Mouse (Mus musculus) bone marrow macrophage, adult 2 months (primary cell): ENCODE data around the gene Lpgat1. TPM values are rescaled to one million over a fixed set of nuclear protein-coding genes. Genes with fewer than 3 reads are reported as not detected.

Experiments used
- H3K27ac ChIP-seq: 2 replicates; pipeline ENCODE4 v1.5.1; 2012; ENCODE audit warnings: low read depth, low read length; ENCODE audit not compliant: insufficient read depth
- H3K4me1 ChIP-seq: 2 replicates; pipeline ENCODE4 v1.6.1; 2012; ENCODE audit warnings: low read length; ENCODE audit not compliant: control insufficient read depth, insufficient read depth
- H3K4me3 ChIP-seq: 2 replicates; pipeline ENCODE4 v1.5.1; 2012; ENCODE audit warnings: mild to moderate bottlenecking, low read length, moderate library complexity; ENCODE audit not compliant: insufficient read depth
- CTCF ChIP-seq: IDR thresholded peaks from 2 replicates; pipeline ENCODE4 v1.5.1; 2012; ENCODE audit warnings: low read depth, mild to moderate bottlenecking, low read length, moderate library complexity
- POLR2A ChIP-seq: IDR thresholded peaks from 2 replicates; pipeline ENCODE4 v1.6.1; 2012; ENCODE audit warnings: mild to moderate bottlenecking, low read depth, low read length, borderline replicate concordance
- polyA plus RNA-seq: library from polyadenylated mRNA; stranded (reverse); fragments of >200 nt; gene quantifications from 2 replicates; pipeline ENCODE4 v1.2.4, GENCODE M21; 2012; ENCODE audit not compliant: missing spikeins, insufficient read depth, insufficient read length

The Lpgat1 gene
- polyA plus RNA-seq, 1 experiment = 24.6 TPM

DNA sequence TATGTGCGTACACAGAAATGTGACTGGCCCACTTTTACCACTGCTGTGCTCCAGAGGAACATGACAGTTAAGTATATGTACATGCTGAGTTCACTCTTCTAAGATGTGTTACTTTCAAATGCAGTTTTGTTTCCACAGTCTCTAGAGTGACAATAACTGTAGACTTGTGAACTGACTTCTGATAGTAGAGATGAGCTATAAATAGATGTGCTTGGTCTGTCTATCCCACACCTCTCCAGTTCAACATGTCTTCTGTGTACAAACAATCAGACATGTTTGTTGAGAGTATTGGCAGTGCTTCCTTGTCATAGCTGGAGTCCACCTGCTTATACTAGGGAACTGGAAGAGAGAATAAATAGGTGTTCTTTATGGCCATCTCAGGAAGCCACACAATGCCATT, 62.8 kb downstream of the Lpgat1 start:
- H3K4me3 ChIP-seq = no peak overlapping the region
- no peak overlapping the region for H3K27ac ChIP-seq
- H3K4me1 ChIP-seq = no peaks in the 10 kb centered on the region
- no peak for TF ChIP-seq CTCF
- TF ChIP-seq POLR2A = no peak

DNA sequence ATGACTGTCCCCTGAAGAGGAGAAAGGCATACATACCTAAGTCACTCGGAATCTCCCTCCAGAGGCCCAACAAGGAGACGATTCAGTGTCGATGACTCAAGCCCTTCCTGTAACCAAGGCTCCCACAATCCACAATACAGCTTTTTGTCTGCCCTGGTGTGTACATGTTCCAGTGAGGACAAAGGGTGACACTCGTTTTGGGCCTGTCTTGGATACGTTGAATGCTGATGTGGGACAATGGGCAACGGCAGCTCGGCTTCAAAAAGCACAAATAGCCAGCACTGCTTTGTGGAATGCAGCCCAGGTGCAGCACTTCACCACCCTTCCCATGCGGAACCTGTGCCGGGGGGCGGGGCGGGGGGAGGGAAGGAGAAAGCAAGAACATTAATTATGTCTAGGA, 67.5 kb downstream of the Lpgat1 start:
- TF ChIP-seq CTCF (no peak), POLR2A (no peak)

DNA sequence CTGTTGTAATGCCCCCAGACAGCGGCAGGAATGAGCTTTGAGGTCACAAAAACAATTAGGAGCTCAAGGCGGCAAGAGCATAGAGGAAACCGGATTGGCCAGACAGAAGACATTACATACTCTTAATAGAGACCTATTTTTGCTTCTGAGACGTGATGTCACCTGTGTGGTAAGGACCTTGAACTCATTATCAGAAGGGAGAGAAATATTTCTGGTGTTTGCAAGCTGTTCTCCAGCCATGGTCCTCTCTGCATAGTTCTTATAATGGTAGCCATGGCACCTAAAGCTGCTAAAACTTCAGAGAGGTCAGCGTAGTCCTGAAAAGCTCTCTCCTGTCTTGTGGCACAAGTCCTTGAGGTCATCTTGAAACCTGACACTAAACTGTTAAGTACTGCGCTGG, 68.6 kb downstream of the Lpgat1 start:
- H3K4me1 ChIP-seq = no peaks in the 10 kb centered on the region
- TF ChIP-seq POLR2A = no peak
- no peak for TF ChIP-seq CTCF
- H3K27ac ChIP-seq = no peak overlapping the region
- no peak overlapping the region for H3K4me3 ChIP-seq

More for the DNA sequence above, 67.5 kb downstream of the Lpgat1 start:
- Histone ChIP-seq H3K27ac (no peak overlapping the region), H3K4me1 (no peaks in the 10 kb centered on the region), H3K4me3 (no peak overlapping the region)

DNA sequence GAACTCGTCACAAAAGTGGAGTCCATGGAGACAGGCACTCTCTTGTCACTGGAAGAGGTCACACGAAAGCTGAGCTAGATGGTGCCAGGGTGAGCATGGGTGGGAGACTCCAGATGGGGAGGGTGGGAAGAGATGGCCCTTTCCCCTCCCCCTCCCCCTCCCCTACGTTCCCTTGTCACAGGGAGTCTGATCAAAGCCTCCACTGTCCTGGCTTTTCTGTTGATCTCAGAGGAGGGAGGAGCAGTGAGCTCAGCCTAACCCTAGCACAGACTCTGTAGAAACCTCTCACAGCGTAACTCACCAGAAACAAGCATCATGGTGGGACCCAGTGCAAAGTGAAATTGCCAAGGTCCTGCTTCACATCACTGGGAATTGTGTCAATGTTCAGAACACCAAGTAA, 69.7 kb downstream of the Lpgat1 start:
- TF ChIP-seq POLR2A (no peak), CTCF (no peak)
- H3K4me3 ChIP-seq = no peak overlapping the region
- H3K4me1 ChIP-seq = no peaks in the 10 kb centered on the region
- no peak overlapping the region for H3K27ac ChIP-seq

DNA sequence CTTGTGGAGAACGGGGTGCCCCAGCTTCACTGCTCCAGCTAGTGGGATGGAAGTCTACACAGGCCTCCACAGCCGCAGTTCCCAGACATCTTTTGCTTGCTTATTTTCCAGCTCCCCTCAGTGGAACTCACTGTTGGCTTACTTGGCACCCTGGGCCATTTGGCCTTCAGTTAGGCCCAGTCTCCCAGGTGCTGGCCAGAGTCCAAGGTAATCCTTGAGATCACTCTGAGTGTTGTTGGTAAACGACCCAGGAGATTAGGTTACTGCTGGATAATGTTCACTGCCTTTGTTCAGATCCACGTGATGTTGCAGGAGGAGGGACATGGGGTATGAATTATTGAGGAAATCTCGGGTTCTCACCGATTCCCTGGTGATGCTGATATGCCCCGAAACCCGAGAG, 75.4 kb downstream of the Lpgat1 start:
- H3K27ac ChIP-seq = no peak overlapping the region
- TF ChIP-seq POLR2A (no peak), CTCF (no peak)
- H3K4me1 ChIP-seq = peaks cover 4% of the 10 kb centered on the region; the same call in 1 of the 2 replicates
- no peak overlapping the region for H3K4me3 ChIP-seq

DNA sequence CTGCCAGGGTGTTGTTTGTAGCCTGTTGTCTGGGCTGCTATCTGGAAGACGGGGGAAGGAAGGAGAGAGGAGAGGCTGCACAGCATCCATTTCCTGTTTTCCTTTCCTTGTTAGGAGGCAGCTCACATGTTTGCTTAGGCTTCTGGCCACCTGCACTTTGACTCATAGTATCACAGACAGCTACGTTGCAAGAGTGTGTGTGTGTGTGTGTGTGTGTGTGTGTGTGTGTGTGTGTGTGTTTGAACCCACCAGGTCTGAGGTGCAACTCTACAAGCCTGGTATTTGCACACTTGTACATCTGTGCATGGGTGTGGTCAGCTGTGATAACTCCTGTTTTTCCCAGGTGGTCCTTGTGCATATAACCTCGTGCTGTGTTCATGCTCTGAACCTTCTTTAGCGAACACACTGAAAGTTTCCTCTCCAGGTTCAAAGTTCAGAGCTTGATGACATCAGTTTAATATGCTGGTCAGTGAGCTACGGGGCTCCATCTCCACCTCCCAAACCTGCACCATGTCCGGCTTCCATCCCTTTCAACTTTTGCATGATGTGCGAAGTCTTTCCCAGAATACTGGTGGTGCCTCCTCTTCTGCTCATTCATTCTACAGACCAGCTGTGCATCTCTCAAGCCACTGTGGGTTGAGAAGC, 76.4 kb downstream of the Lpgat1 start:
- no peak overlapping the region for H3K27ac ChIP-seq
- TF ChIP-seq CTCF = no peak
- no peak for TF ChIP-seq POLR2A
- H3K4me3 ChIP-seq = no peak overlapping the region
- H3K4me1 ChIP-seq = peaks cover 4% of the 10 kb centered on the region; the same call in 1 of the 2 replicates

DNA sequence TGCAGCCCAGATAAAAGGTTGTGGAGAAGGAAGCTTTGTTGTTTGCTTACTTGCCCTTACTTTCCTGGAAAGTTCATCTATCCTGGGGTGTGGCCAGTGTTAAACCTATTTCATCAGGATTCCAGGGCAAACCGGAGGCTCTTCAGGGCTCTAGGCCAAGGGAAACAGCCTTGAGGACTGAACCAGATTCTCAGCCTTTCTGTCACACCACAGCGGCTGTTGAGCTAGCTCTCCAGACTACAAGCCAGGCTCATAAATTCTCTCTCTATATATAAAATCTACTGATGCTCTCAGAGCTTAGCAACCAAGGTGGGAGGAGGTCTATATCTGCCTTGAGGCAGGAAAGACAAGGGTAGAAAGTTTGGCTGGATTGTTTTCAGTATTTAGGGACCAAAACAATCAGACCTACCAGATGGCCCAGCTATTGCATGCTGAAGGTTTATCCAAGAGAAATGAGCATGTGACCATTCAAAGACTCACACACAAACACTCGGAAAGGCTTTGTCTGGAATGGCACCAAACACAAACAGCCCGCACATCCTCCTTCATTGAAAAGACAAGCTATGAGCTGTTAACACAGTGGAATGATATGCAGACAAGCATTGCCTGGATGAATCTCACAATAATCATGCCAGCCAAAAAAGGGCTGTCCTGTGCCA, 78.7 kb downstream of the Lpgat1 start:
- H3K27ac ChIP-seq = no peak overlapping the region
- H3K4me1 ChIP-seq = peaks cover 4% of the 10 kb centered on the region; the same call in 1 of the 2 replicates
- TF ChIP-seq POLR2A (no peak), CTCF (no peak)
- no peak overlapping the region for H3K4me3 ChIP-seq

DNA sequence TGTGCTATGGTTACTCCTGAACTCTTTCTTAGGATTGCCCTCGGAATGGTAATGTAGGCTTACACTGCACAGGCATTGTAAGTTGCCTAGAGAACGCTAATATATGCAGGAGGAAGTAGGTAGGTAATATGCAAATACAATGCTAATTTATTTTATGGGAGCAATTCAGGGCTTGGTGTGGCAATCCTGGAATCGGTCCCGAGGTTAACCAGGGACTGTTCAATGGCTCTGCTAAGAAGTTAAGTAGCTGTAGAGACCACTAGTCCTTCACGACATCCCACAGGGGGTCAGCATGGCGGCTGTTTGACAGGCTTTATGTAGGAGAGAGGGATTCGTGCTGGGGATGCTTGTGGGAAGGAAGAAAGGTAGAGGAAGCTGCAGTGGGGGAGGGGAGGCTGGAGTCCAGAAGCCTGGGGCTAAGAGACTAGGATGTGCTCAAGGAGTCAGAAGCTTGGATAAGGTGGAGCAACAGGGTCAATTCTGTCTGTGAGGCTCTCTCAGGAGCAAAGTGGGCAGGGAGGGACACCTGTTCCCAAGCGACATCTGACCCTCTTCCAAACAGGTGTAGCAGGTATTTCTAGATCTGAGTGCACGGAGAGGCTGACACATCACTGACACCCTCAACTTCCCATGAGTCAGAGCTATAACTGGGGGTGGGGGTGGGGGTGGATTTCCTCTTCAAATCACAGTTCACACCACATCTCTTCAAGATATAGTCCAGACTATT, 84.6 kb downstream of the Lpgat1 start:
- H3K4me1 ChIP-seq = peaks cover 10% of the 10 kb centered on the region
- H3K4me3 ChIP-seq = no peak overlapping the region
- H3K27ac ChIP-seq = no peak overlapping the region
- TF ChIP-seq CTCF = no peak
- TF ChIP-seq POLR2A = no peak

DNA sequence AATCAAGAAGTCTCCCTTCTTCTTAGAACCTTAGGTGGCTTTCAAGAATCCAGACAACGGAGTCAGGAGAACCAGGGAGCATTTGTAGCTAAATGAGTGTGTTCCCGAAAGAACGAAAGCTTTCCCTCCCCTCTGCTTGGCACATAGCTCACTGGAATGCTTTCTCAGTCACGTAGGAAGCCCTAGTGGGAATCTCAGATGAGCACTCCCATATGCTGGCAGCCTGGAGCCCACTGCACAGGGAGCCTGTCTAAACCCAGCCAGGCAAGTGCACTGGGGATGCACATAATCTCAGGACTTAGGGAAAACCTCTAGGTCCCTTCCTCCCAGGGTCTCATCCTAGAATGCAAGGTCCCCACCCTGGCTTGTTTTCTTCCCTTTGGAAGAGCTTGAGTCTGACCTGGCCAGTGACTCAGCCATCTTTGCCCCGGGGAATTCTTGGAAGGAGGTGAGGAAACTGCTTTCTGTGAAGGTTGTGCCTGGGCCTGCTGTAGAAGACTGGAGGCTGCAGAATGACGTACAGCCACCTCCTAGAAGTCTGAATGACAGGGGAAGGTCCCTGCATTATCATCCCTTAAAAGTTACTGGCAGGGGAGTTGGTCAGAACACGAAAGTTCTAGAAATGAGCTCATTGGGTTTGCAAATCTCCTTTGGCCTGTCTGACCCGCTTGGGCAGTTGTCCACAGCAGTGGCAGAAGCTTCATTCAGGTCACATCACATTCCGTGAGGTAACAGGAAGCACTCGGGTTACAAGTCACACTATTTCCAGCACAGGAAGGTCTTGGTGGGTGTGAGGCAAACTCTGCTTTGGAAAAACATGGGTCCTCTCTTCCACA, 85.4 kb downstream of the Lpgat1 start:
- no peak for TF ChIP-seq CTCF
- TF ChIP-seq POLR2A = no peak
- Histone ChIP-seq H3K4me3 (no peak overlapping the region), H3K4me1 (peaks cover 10% of the 10 kb centered on the region), H3K27ac (no peak overlapping the region)
